Mouse (Mus musculus) liver, postnatal 0 days (tissue): ENCODE measurements around the gene Zfand4. TPM values are rescaled to one million over a fixed set of nuclear protein-coding genes. Genes with fewer than 3 reads are reported as not detected.

Source experiments
- ATAC-seq: fragments of 200-750 bp; cut with Nextera tagmentation; 2 replicates; pipeline ENCODE4 v1.8.0; 2017; ENCODE audit warnings: mild to moderate bottlenecking, moderate library complexity
- DNase-seq: peaks from one replicate; pipeline ENCODE4 v3.0.0-alpha.2; 2016
- H3K27ac ChIP-seq: fragments of 300-500 bp; sonication (generic); 2 replicates; pipeline ENCODE4 v1.5.1; 2014; ENCODE audit warnings: antibody characterized with exemption, moderate library complexity, mild to moderate bottlenecking, low read depth
- H3K27me3 ChIP-seq: fragments of 300-500 bp; sonication (generic); 2 replicates; pipeline ENCODE4 v1.6.1; 2014; ENCODE audit warnings: low read length, control low read depth, mixed read lengths; ENCODE audit not compliant: insufficient read depth
- H3K36me3 ChIP-seq: fragments of 300-500 bp; sonication (generic); replicated peaks from 2 replicates; pipeline ENCODE4 v1.6.1; 2014; ENCODE audit warnings: mild to moderate bottlenecking, control low read depth, low read length, moderate library complexity, mixed read lengths; ENCODE audit not compliant: insufficient read depth
- H3K4me1 ChIP-seq: fragments of 300-500 bp; sonication (generic); 2 replicates; pipeline ENCODE4 v1.6.1; 2014; ENCODE audit warnings: antibody characterized with exemption, mild to moderate bottlenecking, control low read depth; ENCODE audit not compliant: insufficient read depth
- H3K4me2 ChIP-seq: fragments of 300-500 bp; sonication (generic); 2 replicates; pipeline ENCODE4 v1.6.1; 2014; ENCODE audit warnings: low read depth, mild to moderate bottlenecking, low read length, moderate library complexity, mixed read lengths
- H3K4me3 ChIP-seq: fragments of 300-500 bp; sonication (generic); 2 replicates; pipeline ENCODE4 v1.5.1; 2014; ENCODE audit warnings: low read depth, low read length
- H3K9ac ChIP-seq: fragments of 300-500 bp; sonication (generic); replicated peaks from 2 replicates; pipeline ENCODE4 v1.6.1; 2014; ENCODE audit warnings: mild to moderate bottlenecking, moderate library complexity
- H3K9me3 ChIP-seq: fragments of 300-500 bp; sonication (generic); 2 replicates; pipeline ENCODE4 v1.6.1; 2016; ENCODE audit warnings: mild to moderate bottlenecking, control low read depth, low read length, mixed read lengths
- CTCF ChIP-seq: sonication (generic); IDR thresholded peaks from 2 replicates; pipeline ENCODE4 v1.5.1; 2016; ENCODE audit warnings: antibody characterized with exemption, low read depth
- EP300 ChIP-seq: IDR thresholded peaks from 2 replicates; pipeline ENCODE4 v1.6.1; 2016; ENCODE audit warnings: antibody characterized with exemption, low read depth, mild to moderate bottlenecking
- WGBS: fragments of 180-500 bp; shearing (Covaris S2); extraction: QIAGEN DNeasy Blood & Tissue Kit; methylation state at CpG from one replicate; pipeline ENCODE4 v1.1.7; 2014; ENCODE audit not compliant: insufficient replicate concordance; 5-methylcytosine and 5-hydroxymethylcytosine counted together
- polyA plus RNA-seq: library from polyadenylated mRNA; unstranded; fragments of >200 nt; fragmentation: Nextera tagmentation; extraction: Ambion mirVana; gene quantifications from 2 replicates; pipeline ENCODE4 v1.2.1, GENCODE M21; 2015

Zfand4 gene
- polyA plus RNA-seq, 1 experiment from 2014 or later, result 5.7 TPM

- TF ChIP-seq EP300 (no peak), CTCF (no peak)
- WGBS, result 70% methylated on average over 8 of the region's 8 CpGs
- ATAC-seq (no peak), DNase-seq (no peak)
- Histone ChIP-seq H3K36me3 (peaks cover 7% of the 10 kb centered on the region), H3K9me3 (no peaks in the 10 kb centered on the region), H3K4me3 (no peak overlapping the region), H3K27ac (no peak overlapping the region), H3K9ac (no peak overlapping the region), H3K4me1 (0 out of 2 replicates have a peak, but pooled peaks cover 3% of the 10 kb centered on the region), H3K27me3 (no peaks in the 10 kb centered on the region), H3K4me2 (no peak overlapping the region)
Observed at GRCm38 (mm10) chr6:116358056-116358455, 94.0 kb downstream of the Zfand4 start.

- DNase-seq (no peak), ATAC-seq (no peak)
- H3K9ac ChIP-seq, result no peak overlapping the region
- H3K4me1 ChIP-seq, result 0 out of 2 replicates have a peak, but pooled peaks cover 3% of the 10 kb centered on the region
- no peak overlapping the region for H3K27ac ChIP-seq
- H3K9me3 ChIP-seq, result no peaks in the 10 kb centered on the region
- WGBS, result 82% methylated on average over 3 of the region's 3 CpGs
- no peak overlapping the region for H3K4me3 ChIP-seq
- no peak for TF ChIP-seq CTCF
- no peak for TF ChIP-seq EP300
- peaks cover 9% of the 10 kb centered on the region for H3K36me3 ChIP-seq
- H3K27me3 ChIP-seq, result no peaks in the 10 kb centered on the region
- H3K4me2 ChIP-seq, result no peak overlapping the region
Observed at GRCm38 (mm10) chr6:116359256-116359655, 95.2 kb downstream of the Zfand4 start.

- no peak for DNase-seq
- TF ChIP-seq CTCF (no peak), EP300 (no peak)
- ATAC-seq, result no peak
- no peak overlapping the region for H3K27ac ChIP-seq
- H3K36me3 ChIP-seq, result peaks cover 16% of the 10 kb centered on the region
- H3K27me3 ChIP-seq, result no peaks in the 10 kb centered on the region
- no peak overlapping the region for H3K4me3 ChIP-seq
- WGBS, result 90% methylated on average over 3 of the region's 3 CpGs
- H3K9ac ChIP-seq, result no peak overlapping the region
- H3K4me1 ChIP-seq, result 0 out of 2 replicates have a peak, but pooled peaks cover 3% of the 10 kb centered on the region
- no peaks in the 10 kb centered on the region for H3K9me3 ChIP-seq
- H3K4me2 ChIP-seq, result no peak overlapping the region
Observed at GRCm38 (mm10) chr6:116361463-116361862, 97.4 kb downstream of the Zfand4 start.

GRCm38 (mm10) chr6:116361993-116362392 lies 98.0 kb downstream of the Zfand4 start:
- no peak for TF ChIP-seq CTCF
- TF ChIP-seq EP300, result no peak
- H3K9me3 ChIP-seq, result no peaks in the 10 kb centered on the region
- DNase-seq (no peak), ATAC-seq (no peak)
- 83% methylated on average over 4 of the region's 4 CpGs for WGBS
- H3K9ac ChIP-seq, result no peak overlapping the region
- no peak overlapping the region for H3K4me3 ChIP-seq
- H3K4me1 ChIP-seq, result 0 out of 2 replicates have a peak, but pooled peaks cover 3% of the 10 kb centered on the region
- H3K27ac ChIP-seq, result no peak overlapping the region
- H3K4me2 ChIP-seq, result no peak overlapping the region
- peaks cover 16% of the 10 kb centered on the region for H3K36me3 ChIP-seq
- no peaks in the 10 kb centered on the region for H3K27me3 ChIP-seq

- no peak overlapping the region for H3K27ac ChIP-seq
Observed at GRCm38 (mm10) chr6:116367971-116368370, 103.9 kb downstream of the Zfand4 start.

GRCm38 (mm10) chr6:116369811-116370210 lies 105.8 kb downstream of the Zfand4 start:
- H3K9ac ChIP-seq, result 0 out of 2 replicates have a peak overlapping the region, but pooled peaks have one; percentile 17
- peak overlapping the region; percentile 64 for H3K27ac ChIP-seq
- peaks cover 34% of the 10 kb centered on the region for H3K4me1 ChIP-seq
- H3K27me3 ChIP-seq, result no peaks in the 10 kb centered on the region
- H3K4me2 ChIP-seq, result peak overlapping the region; percentile 52
- ATAC-seq (no peak), DNase-seq (no peak)
- 67% methylated on average over 1 of the region's 1 CpGs for WGBS
- TF ChIP-seq EP300 (no peak), CTCF (no peak)
- no peaks in the 10 kb centered on the region for H3K9me3 ChIP-seq
- peaks cover 12% of the 10 kb centered on the region for H3K36me3 ChIP-seq
- H3K4me3 ChIP-seq, result no peak overlapping the region

More at GRCm38 (mm10) chr6:116367971-116368370, 103.9 kb downstream of the Zfand4 start:
- H3K4me2 ChIP-seq, result no peak overlapping the region
- H3K9ac ChIP-seq, result no peak overlapping the region
- TF ChIP-seq EP300, result no peak
- no peak for TF ChIP-seq CTCF
- no peak overlapping the region for H3K4me3 ChIP-seq
- H3K9me3 ChIP-seq, result no peaks in the 10 kb centered on the region
- no peak for DNase-seq
- ATAC-seq, result no peak
- peaks cover 24% of the 10 kb centered on the region for H3K4me1 ChIP-seq
- H3K36me3 ChIP-seq, result peaks cover 15% of the 10 kb centered on the region
- H3K27me3 ChIP-seq, result no peaks in the 10 kb centered on the region
- WGBS, result 72% methylated on average over 11 of the region's 11 CpGs
